Mouse (Mus musculus) thymus, adult 18-20 months (tissue): ENCODE data around the gene Lyl1.
"Not testable (repeated sequence)": the region's sequence is repeated elsewhere in the genome, so short reads cannot be mapped to it uniquely, and the experiment has no call there.

Source experiments
- DNase-seq, 2 experiments: peaks; one replicate each; pipeline ENCODE4 v3.0.0; 2022; ENCODE audit warnings: mixed read lengths in 2 of 2

Lyl1 gene

GRCm38 (mm10) chr8:84668731-84669485, 32.3 kb upstream of the Lyl1 start:
- DNase-seq, result no peak

DNA sequence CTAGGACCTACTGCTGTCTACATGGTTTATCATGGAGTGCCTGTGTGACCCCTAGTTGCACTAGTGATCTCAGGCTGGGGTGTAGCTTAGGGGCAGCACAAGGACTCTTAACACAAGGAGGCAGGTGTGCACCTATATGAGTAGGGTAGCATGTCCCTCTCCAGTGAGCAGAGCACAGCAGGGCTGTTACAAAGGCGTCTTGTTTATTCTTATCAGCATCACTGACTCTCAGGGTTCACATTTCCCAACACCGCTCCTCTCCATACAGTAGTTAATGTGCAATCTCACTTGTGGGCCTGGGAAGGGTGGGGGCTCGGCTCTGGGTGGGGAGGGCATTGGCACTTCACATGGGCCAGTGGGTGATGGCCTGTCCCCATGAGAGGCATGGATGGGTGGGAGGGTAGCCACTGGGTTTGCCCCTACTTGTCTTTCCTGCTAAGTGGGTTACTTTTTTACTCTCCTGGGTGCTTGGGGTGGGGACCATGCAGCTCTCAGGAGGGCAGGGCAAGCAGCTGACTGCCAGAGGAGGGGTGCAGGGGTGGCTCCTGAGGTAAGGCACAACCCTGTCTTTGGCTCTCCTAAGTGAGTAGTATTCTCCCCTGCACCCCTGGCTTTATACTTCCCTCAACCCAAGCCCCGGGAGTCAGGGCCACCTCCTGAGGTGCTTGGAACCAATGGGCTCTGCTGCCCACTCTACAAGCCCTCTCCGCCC, 30.8 kb upstream of the Lyl1 start:
- DNase-seq, result not testable (repeated sequence)

- DNase-seq, result no peak
Measured at GRCm38 (mm10) chr8:84677305-84677704, 24.0 kb upstream of the Lyl1 start.

GRCm38 (mm10) chr8:84681476-84681875, 19.8 kb upstream of the Lyl1 start:
- DNase-seq, result no peak

DNA sequence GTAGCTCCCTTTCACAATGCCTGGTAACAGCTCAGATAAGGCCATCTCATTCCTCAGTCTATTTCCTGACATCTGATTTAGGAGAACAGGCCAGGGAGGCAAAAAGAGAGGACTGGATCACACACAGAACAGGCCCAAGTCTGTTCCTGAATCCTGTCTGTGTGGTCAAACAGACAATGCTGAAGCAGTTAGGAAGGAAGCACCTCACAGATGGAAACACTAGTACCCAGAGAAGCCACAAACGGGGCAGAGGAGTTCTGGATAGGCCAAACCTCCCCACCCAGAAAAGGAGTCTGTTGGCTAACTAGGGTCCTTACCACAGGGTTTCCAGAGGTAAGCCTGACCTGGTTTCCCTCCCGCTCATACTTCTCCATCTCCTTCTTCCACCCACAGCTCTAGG, 19.0 kb upstream of the Lyl1 start:
- no peak for DNase-seq

DNA sequence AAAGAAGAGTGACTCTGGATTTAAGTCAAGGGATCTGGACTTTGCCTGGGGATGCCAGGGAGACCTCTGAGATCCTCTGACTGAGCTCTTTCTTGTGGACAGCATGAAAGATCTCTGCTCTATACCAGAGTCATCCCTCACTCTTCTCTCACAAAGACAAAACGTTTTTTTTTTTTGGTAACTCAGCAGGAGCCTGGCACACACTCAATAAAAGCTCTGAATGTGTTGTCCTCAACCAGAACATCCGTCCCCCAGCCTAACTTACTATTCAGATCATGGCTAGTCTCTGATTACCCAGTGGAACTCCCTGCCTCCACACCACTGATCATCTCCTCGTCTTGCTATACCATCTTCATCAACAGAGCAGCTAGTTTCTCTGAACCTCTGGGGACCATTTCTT, 16.7 kb upstream of the Lyl1 start:
- DNase-seq, result no peak

DNA sequence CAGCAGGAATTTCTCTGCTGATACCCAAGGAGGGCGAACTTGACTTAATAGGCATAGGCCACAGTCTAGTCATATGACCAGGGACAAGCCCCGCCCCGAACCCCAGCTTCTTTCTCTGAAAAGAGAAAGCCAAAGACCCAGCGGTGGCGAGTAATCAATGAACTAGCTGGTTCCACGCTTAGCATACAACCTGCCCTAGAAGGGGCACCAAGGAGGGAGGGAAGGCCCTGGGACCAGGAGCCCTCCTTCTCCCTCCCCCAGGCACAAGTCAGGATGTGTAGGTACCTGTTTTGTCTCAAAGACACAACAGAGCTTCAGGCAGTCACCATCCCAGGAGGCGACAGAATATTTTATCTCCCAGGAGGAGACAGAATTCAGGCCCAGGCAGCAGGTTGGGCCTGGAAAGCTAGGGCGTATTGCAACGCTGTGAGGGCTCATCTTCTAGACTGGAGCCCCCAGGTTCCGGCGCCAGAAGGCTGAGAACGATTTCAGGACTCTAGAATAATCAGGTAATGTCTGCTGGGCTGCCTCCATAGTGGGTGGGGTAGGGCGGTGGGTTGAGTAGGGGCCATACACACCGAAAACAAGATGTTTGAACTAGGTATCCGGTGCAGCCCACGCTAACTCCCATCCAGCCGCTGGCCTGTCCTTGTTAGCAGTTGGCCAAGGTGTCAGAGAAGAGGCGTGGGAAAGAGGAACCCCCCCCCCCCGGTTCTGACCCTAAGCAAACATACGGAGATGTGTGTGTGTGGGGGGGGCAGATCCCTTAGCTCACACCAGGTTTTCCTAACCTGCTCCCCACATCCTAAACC, 14.9 kb upstream of the Lyl1 start, which contains the start of gene Trmt1:
Gene Trmt1 (plus strand): TSS at position 117 of the 812 bp plus-strand sequence.
- DNase-seq, result peak in 1 of 2 experiments; percentile 11

DNA sequence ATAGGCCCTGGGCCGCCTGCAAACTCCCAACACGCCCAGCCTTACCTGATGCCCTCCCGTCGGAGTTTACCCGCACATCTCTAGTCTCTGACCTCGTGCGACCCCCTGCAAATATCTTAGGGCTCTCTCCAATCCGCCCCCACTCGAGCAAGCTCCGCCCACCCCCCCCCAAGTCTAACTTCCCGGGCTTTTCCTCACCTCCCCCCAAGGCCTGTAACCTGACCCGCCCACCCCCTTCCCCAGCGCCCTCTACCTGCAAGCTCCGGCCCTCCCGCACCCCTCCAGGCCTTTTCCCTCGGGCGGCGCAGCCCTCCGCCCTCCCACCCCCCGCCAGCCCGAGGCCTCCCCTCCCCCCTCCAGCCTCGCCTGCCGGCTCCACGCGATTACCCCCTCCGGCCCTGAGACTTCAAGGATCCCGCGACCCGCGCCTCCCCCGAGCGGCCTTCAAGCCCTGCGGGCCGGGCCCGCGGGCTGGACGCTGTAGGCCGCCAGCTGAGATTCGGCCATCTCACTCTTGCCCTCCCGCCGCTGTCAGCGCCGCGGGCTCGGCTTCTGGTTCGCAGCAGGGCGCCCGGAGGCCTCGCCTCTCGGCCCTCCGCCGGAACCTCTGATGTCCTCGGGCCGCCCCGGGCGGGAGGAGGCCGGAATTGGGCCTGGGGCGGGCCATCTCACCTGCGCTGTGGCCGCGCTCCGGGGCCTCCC, 14.1 kb upstream of the Lyl1 start:
- peak; percentile 19 to 29 for DNase-seq

DNA sequence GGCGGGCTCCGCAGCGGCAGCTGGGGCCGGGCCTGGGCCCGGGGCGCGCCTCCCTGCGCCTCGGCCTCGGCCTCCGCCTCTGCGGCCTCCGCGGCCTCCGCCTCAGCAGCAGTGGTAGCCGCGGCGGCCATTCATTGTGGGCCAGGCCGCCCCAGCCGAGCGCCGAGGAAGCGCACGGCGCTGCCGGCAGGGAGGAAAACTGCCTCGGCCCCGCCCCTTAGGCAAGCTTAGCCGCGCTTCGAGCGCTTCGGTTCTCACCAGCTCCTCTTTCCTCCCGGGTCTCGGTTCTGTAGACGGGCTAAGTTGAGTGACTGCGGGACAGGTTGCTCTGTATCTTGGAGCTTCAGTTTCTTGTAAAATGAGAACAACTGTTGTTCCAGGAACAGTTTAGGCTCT, 13.6 kb upstream of the Lyl1 start, which contains the start of gene Nacc1:
Gene Nacc1 (minus strand): TSS at position 158 of the 396 bp plus-strand sequence.
- DNase-seq, result peak; percentile 76 to 77

DNA sequence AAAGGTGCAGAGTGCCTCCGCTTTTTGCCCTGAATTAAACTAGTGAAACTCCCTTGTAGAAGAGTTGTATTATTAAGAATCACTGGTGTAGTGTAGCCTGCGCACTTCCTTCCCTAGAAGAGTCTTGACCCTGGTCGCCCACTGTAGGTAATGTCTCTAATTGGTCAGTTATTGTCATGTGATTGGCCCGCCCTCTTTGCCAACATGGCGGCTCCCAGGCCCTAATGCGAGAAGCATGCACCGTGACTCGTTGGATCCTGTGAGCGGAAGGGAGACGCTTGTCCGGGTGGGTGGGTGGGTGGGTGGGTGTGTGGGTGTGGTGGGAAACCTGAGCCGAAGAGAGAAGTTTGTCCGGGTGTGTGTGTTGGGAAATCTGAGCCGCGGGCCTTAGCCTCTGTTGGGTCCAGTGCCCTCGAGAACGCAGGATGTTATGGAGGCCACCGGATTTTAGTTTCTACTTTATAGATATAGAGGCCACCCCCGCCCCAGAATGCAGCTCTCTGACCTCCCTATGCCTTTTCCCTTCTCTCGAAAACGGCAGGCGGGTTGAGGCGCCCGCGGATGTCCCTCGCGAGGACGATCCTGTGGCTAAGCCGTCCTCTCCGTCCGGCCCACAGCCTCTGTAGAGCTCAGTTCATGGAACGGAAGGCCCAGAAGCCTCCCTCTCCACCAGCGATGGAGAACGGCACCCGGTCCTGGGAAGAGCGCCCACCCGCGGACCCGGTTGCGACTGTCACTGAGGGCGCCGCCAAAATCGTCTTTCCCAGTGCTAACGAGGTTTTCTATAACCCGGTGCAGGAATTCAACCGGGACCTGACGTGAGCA, 12.0 kb upstream of the Lyl1 start:
- peak; percentile 65 to 81 for DNase-seq

- no peak for DNase-seq
Measured at GRCm38 (mm10) chr8:84693332-84693731, 7.9 kb upstream of the Lyl1 start.

- no peak for DNase-seq
Measured at GRCm38 (mm10) chr8:84695140-84695539, 6.1 kb upstream of the Lyl1 start.

- no peak for DNase-seq
Measured at GRCm38 (mm10) chr8:84697166-84698130, 3.8 kb upstream of the Lyl1 start.

- no peak for DNase-seq
Measured at GRCm38 (mm10) chr8:84698288-84698687, 3.0 kb upstream of the Lyl1 start.

GRCm38 (mm10) chr8:84698929-84699401, 2.3 kb upstream of the Lyl1 start:
- peak; percentile 22 to 34 for DNase-seq

GRCm38 (mm10) chr8:84699861-84700322, 1.4 kb upstream of the Lyl1 start:
- DNase-seq, result peak; percentile 73 to 78

DNA sequence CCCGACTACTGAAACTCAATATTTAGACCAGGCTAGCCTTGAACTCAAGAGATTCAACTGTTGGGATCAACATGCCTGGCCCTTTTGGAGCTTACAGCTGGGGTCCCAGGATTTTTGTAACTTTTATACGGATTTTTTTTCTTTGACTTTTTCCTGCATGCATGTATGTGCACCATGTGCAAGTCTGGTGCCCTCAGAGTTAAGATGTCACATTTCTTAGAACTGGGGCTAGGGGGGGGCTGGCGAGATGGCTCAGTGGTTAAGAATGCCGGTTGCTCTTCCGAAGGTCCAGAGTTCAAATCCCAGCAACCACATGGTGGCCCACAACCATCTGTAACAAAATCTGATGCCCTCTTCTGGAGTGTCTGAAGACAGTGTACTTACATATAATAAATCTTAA, 731 bp upstream of the Lyl1 start:
- no peak for DNase-seq

DNA sequence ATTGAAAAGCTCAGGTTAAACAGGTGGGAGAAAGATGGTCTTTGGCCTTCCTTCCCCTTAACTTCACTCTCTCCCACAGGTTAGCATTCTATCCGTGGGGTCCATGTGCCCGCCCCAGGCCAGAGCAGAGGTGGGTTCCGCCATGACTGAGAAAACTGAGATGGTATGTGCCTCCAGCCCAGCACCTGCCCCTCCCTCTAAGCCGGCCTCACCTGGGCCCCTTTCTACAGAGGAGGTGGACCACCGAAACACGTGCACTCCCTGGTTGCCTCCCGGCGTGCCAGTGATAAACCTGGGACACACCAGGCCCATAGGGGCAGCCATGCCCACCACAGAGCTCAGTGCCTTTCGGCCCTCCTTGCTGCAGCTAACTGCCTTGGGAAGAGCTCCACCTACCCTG, 1.3 kb downstream of the Lyl1 start:
- no peak for DNase-seq

DNA sequence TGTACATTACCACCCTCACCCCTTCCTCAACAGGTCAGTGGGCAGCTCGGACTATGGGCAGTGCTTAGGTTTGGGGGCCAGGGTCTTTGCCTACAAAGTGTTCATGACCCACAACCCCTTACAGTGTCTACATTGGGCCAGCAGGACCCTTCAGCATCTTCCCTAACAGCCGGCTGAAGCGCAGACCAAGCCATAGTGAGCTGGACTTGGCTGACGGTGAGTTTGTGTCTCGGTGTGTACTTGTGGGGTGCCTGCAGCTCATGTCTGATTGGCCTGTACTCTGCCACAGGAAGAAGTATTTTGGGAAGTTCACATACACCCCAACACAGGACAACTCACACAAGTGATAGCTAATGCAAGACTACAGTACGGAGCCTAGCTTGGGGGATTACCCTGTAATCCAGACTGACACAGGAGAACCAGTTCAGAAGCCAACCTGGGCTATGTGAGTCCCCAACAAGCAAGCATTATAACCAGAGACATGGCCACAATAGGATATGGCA, 1.8 kb downstream of the Lyl1 start:
- DNase-seq, result no peak
